Mouse (Mus musculus) spleen, adult 12 weeks (tissue): ENCODE data around the gene Olfr612.
"Not testable (repeated sequence)": the region's sequence is repeated elsewhere in the genome, so short reads cannot be mapped to it uniquely, and the experiment has no call there.

Experiments
- DNase-seq: peaks from one replicate; pipeline ENCODE4 v3.0.0; 2022; ENCODE audit warnings: low spot score

The Olfr612 gene

GRCm38 (mm10) chr7:103542617-103543016 is at the start of gene Olfr612:
Gene Olfr612, minus strand, starts transcription at chr7:103542717.
- DNase-seq: not testable (repeated sequence)

GRCm38 (mm10) chr7:103589803-103590202 is 47.3 kb upstream of the Olfr612 start, which contains the start of gene Olfr618:
Gene Olfr618, plus strand, starts transcription at chr7:103590103.
- no peak for DNase-seq

- no peak for DNase-seq
These were observed 30.2 kb upstream of the Olfr612 start, which contains the start of gene Olfr617 for GRCm38 (mm10) chr7:103572761-103573160. Gene Olfr617, plus strand, starts transcription at chr7:103573061.

DNA sequence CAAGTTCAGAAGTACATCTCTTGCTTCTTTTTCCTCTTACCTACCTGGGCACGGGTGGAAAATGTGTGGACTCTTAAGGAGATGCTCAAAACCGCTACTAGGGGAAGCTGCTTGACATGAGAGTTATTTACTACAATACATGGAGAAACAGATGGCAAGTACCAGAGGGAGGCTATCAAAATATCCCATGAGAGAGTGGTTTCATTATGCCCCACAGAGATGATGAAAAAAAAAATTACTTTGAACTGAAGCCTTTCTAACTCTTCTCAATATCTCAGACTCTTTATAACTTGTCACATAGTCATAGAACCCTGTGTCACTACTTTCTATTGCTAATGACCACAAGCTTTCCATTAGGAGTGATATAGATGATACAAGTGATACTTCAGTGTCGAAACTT is 26.5 kb upstream of the Olfr612 start, which contains the start of gene Olfr616:
Olfr616 (minus strand) TSS at position 101 of the 400 bp plus-strand sequence.
- no peak for DNase-seq

DNA sequence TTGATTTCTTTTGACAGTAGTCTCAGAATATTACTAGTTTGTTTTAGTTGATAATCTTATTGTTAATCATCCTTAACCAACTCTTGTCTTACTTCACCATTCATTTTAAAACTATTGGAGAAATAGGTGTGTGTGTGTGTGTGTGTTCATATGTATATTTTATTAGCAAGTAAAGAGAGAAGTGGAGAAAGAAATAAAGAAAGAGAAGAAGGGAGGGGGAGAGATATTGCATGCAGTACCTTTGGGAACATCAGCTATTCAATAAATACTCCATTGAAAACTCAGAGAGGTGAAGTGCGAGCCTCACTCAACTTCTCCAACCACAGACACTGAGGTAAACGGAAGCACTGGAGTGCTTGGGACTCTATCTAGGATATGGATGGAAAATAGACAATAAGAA is 13.3 kb upstream of the Olfr612 start, which contains the start of gene Olfr615:
Olfr615 (plus strand) TSS at position 301 of the 400 bp plus-strand sequence.
- DNase-seq: no peak

- DNase-seq: no peak
These were observed 5.3 kb upstream of the Olfr612 start, which contains the start of gene Olfr613 for GRCm38 (mm10) chr7:103547774-103548173. Gene Olfr613, plus strand, starts transcription at chr7:103548074.

GRCm38 (mm10) chr7:103520746-103521145 is 21.8 kb downstream of the Olfr612 start, which contains the start of gene Olfr611:
Gene Olfr611, minus strand, starts transcription at chr7:103520846.
- DNase-seq: not testable (repeated sequence)

- no peak for DNase-seq
These were observed 30.5 kb downstream of the Olfr612 start, which contains the start of gene Olfr610 for GRCm38 (mm10) chr7:103512022-103512421. Gene Olfr610, minus strand, starts transcription at chr7:103512122.

DNA sequence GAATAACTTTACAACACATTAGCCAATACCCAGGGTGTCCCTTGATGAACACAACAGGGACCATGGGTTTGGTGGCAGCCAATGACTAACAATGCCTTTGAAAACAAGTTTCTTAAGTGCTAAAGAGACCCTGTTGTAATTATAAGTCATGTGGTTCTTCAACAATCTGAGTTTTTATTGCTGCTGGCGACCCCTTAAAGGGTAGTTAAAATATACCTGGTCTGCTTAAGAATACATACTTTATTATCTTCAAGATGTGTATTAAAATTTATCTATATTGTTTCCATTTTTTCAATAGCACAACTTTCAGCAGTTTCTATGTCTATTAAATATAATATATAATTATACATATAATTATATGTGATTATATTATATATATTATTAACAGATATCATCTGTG is 44.6 kb downstream of the Olfr612 start, which contains the start of gene Olfr609:
Olfr609 (minus strand) TSS at position 101 of the 400 bp plus-strand sequence.
- DNase-seq: no peak
